Mouse (Mus musculus) liver, adult 2 months (tissue): ENCODE results near the gene Rere. TPM values are rescaled to one million over a fixed set of nuclear protein-coding genes. Genes with fewer than 3 reads are reported as not detected.
"Not testable (repeated sequence)": the region's sequence is repeated elsewhere in the genome, so short reads cannot be mapped to it uniquely, and the experiment has no call there.

Source experiments
- DNase-seq: peaks from one replicate; pipeline ENCODE4 v3.0.0-alpha.2; 2011; ENCODE audit warnings: low read depth, low spot score; ENCODE audit errors: extremely low read depth
- H3K27ac ChIP-seq: fragments of 200-500 bp; replicated peaks from 2 replicates; pipeline ENCODE4 v1.5.1; 2012; ENCODE audit warnings: low read depth, mild to moderate bottlenecking, control low read depth, inconsistent platforms, low read length; ENCODE audit not compliant: insufficient read depth
- H3K27me3 ChIP-seq: fragments of 200-500 bp; 2 replicates; pipeline ENCODE4 v1.6.1; 2012; ENCODE audit warnings: mild to moderate bottlenecking, moderate library complexity, low read length, inconsistent platforms; ENCODE audit not compliant: control insufficient read depth, insufficient read depth
- H3K36me3 ChIP-seq: fragments of 200-500 bp; 2 replicates; pipeline ENCODE4 v1.6.1; 2012; ENCODE audit warnings: low read length, inconsistent platforms; ENCODE audit not compliant: control insufficient read depth, insufficient read depth
- H3K4me1 ChIP-seq: fragments of 200-500 bp; 2 replicates; pipeline ENCODE4 v1.6.1; 2011; ENCODE audit warnings: low read length; ENCODE audit not compliant: control insufficient read depth, insufficient read depth
- H3K4me3 ChIP-seq: fragments of 200-500 bp; 2 replicates; pipeline ENCODE4 v1.5.1; 2011; ENCODE audit warnings: low read depth, mild to moderate bottlenecking, control low read depth, low read length, moderate library complexity; ENCODE audit not compliant: insufficient read depth
- H3K79me2 ChIP-seq: fragments of 200-500 bp; 2 replicates; pipeline ENCODE4 v1.6.1; 2012; ENCODE audit warnings: inconsistent platforms, mild to moderate bottlenecking, low read length, moderate library complexity; ENCODE audit not compliant: control insufficient read depth, insufficient read depth
- H3K9ac ChIP-seq: fragments of 200-500 bp; 2 replicates; pipeline ENCODE4 v1.6.1; 2012; ENCODE audit warnings: low read depth, mild to moderate bottlenecking, control low read depth, inconsistent platforms, low read length
- CTCF ChIP-seq: fragments of 200-500 bp; IDR thresholded peaks from 2 replicates; pipeline ENCODE4 v1.5.1; 2011; ENCODE audit warnings: low read depth, low read length, control low read depth
- POLR2A ChIP-seq: fragments of 200-500 bp; IDR thresholded peaks from 2 replicates; pipeline ENCODE4 v1.6.1; 2011; ENCODE audit warnings: low read length, control low read depth; ENCODE audit not compliant: insufficient read depth; ENCODE audit errors: extremely low read depth
- WGBS: fragments of 180-500 bp; shearing (Covaris S2); methylation state at CpG from one replicate; pipeline ENCODE4 v1.1.7; 2018; 5-methylcytosine and 5-hydroxymethylcytosine counted together
- polyA plus RNA-seq: library from polyadenylated mRNA; depleted of rRNA; stranded (reverse); fragments of >200 nt; gene quantifications from 2 replicates; pipeline ENCODE4 v1.2.3, GENCODE M21; 2012
- total RNA-seq: library from RNA; depleted of rRNA; stranded (reverse); fragments of >200 nt; gene quantifications from 2 replicates; pipeline ENCODE4 v1.2.3, GENCODE M21; 2014

Gene Rere
- total and polyA plus RNA-seq, 2 experiments = 8.8 to 10.0 TPM

- peaks cover 7% of the 10 kb centered on the region for H3K4me1 ChIP-seq
- no peaks in the 10 kb centered on the region for H3K36me3 ChIP-seq
- peaks cover 41% of the 10 kb centered on the region for H3K79me2 ChIP-seq
- 52% methylated on average over 3 of the region's 3 CpGs for WGBS
- H3K9ac ChIP-seq = no peak overlapping the region
- no peak overlapping the region for H3K27ac ChIP-seq
- DNase-seq = no peak
- no peaks in the 10 kb centered on the region for H3K27me3 ChIP-seq
- no peak for TF ChIP-seq CTCF
- TF ChIP-seq POLR2A = no peak
- no peak overlapping the region for H3K4me3 ChIP-seq
Measured at GRCm38 (mm10) chr4:150599119-150599992, 317.9 kb downstream of the Rere start.

GRCm38 (mm10) chr4:150600503-150600902 lies 319.1 kb downstream of the Rere start:
- H3K9ac ChIP-seq, H3K4me1 ChIP-seq, DNase-seq, H3K27me3 ChIP-seq, H3K27ac ChIP-seq, H3K4me3 ChIP-seq, H3K36me3 ChIP-seq: not testable (repeated sequence)
- peaks cover 33% of the 10 kb centered on the region for H3K79me2 ChIP-seq
- WGBS = 83% methylated on average over 2 of the region's 2 CpGs

- TF ChIP-seq POLR2A = no peak
- TF ChIP-seq CTCF = no peak
- DNase-seq = no peak
- no peak overlapping the region for H3K9ac ChIP-seq
- no peak overlapping the region for H3K4me3 ChIP-seq
- H3K27ac ChIP-seq = no peak overlapping the region
- peaks cover 23% of the 10 kb centered on the region for H3K79me2 ChIP-seq
- no peaks in the 10 kb centered on the region for H3K36me3 ChIP-seq
- WGBS = 97% methylated on average over 10 of the region's 10 CpGs
- no peaks in the 10 kb centered on the region for H3K27me3 ChIP-seq
- H3K4me1 ChIP-seq = peaks cover 18% of the 10 kb centered on the region
Measured at GRCm38 (mm10) chr4:150601489-150601888, 320.0 kb downstream of the Rere start.

GRCm38 (mm10) chr4:150603366-150604061 lies 322.1 kb downstream of the Rere start:
- Histone ChIP-seq H3K79me2 (peaks cover 20% of the 10 kb centered on the region), H3K9ac (no peak overlapping the region), H3K4me3 (no peak overlapping the region), H3K36me3 (no peaks in the 10 kb centered on the region), H3K27ac (no peak overlapping the region), H3K4me1 (peaks cover 20% of the 10 kb centered on the region), H3K27me3 (no peaks in the 10 kb centered on the region)
- TF ChIP-seq CTCF = no peak
- TF ChIP-seq POLR2A = no peak
- WGBS = 100% methylated on average over 1 of the region's 1 CpGs
- DNase-seq = no peak

GRCm38 (mm10) chr4:150605804-150606203 lies 324.4 kb downstream of the Rere start:
- peaks cover 16% of the 10 kb centered on the region for H3K4me1 ChIP-seq
- DNase-seq = no peak
- H3K36me3 ChIP-seq = peaks cover under 1% of the 10 kb centered on the region; the same call in 1 of the 2 replicates
- H3K79me2 ChIP-seq = peaks cover 18% of the 10 kb centered on the region; the same call in 1 of the 2 replicates
- H3K4me3 ChIP-seq = no peak overlapping the region
- 88% methylated on average over 3 of the region's 3 CpGs for WGBS
- no peak overlapping the region for H3K27ac ChIP-seq
- no peaks in the 10 kb centered on the region for H3K27me3 ChIP-seq
- no peak overlapping the region for H3K9ac ChIP-seq
- no peak for TF ChIP-seq CTCF
- TF ChIP-seq POLR2A = no peak
